Mouse (Mus musculus) left cerebral cortex, adult 8-10 months (tissue): Measurements from ENCODE around the gene Atg2b. TPM values are rescaled to one million over a fixed set of nuclear protein-coding genes. Genes with fewer than 3 reads are reported as not detected.
A peak's percentile ranks its signal among the peaks of the same experiment; 100 is the strongest.

Experiments used
- DNase-seq, 2 experiments: peaks; one replicate each; pipeline ENCODE4 v3.0.0; 2022; ENCODE audit warnings: low spot score in 2 of 2
- total RNA-seq, 4 experiments: library from RNA; stranded (reverse); gene quantifications; 2 replicates each; pipeline ENCODE4 v1.2.4; 2022

Gene Atg2b
- total RNA-seq, 4 experiments from 2014 or later: 45.6 to 50.2 (median 48.0) TPM

DNA sequence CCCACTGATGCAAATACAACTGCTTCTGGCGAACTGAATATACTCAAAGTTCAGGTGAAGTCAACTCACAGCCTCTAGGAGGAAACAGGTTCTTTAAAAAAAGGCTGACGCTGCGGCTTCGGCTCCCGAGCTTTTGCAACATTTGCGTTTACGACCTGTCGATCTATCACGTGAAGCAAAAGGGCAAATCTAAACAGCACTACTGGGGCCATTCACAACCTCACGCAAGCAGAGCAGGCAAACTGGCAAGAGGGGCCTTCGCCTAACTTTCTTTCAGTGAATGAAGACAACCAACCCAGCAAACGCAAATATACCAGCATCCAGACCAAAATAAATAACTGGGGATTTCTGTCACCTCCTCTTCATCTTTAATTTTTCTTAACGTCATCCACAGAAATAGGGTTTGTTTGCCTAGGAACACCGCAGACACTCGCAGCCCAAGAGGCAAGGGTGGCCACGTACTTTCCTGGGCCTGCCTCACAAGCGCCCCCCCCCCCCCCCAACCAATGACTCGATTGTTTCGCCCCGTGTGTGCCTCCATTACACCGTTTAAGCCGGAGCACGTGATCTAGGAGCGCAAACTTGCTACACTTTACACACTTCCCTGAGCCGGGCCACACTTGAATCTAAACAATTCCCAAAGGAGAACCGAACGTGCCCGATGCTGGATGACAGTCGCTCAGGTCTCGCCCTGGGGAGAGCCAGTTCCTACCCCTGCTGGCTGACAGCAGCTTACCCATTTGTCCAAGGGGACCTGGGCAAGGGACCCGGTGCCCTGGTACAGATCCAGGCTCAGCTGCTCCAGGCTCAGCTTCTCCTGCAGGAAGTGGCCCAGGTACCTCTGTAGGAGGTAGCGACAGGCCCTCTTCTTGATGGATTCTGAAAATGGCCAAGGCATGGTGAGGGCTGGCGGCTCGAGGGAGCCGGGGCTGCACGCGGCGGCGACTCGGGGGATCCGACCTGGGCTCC lies 794 bp downstream of the Atg2b start, which contains the start of gene Gskip:
Gene Gskip, plus strand, starts transcription at position 897 of the 969 bp plus-strand sequence.
- peak in 1 of 2 experiments; percentile 16 for DNase-seq

GRCm38 (mm10) chr12:105678762-105679161 lies 6.2 kb downstream of the Atg2b start:
- no peak for DNase-seq

GRCm38 (mm10) chr12:105678211-105678610 lies 6.8 kb downstream of the Atg2b start:
- DNase-seq: no peak

DNA sequence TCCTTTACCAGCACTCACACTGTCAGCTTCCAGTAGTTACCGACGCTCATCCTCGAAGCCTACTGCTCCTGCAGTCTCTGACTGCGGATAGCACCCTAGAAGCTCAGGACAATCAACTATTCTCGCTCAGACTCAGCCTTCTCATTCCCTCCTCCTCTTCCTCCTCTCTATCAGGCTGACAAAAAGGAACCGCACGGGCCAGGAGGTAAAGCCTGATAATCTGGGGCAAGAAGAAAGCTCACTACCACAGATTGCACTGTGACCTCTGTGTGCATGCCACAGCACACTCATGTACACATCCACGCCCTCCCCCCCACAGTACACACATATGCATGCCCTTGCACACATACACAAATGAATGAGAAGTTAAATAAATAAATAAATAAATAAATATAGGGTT lies 8.7 kb downstream of the Atg2b start:
- no peak for DNase-seq

GRCm38 (mm10) chr12:105655850-105656249 lies 29.2 kb downstream of the Atg2b start:
- DNase-seq: no peak

GRCm38 (mm10) chr12:105642770-105643321 lies 42.2 kb downstream of the Atg2b start:
- DNase-seq: no peak

DNA sequence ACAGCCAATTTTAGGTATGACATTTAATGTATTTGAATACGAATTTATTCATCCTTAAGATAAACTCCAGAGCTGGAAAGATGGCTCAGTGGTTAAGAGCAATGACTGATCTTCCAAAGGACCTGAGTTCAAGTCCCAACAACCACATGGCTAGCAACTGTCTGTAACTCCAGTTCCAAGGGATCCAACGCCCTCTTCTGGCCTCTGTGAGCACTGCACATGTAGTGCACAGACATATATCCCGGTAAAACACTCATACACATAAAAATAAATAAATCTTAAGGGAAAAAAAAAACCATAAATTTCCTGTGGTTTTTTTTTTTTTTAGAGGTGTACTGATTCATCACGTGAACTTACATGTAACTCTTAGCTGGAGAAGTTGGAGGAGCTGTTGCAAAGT lies 47.5 kb downstream of the Atg2b start:
- no peak for DNase-seq

DNA sequence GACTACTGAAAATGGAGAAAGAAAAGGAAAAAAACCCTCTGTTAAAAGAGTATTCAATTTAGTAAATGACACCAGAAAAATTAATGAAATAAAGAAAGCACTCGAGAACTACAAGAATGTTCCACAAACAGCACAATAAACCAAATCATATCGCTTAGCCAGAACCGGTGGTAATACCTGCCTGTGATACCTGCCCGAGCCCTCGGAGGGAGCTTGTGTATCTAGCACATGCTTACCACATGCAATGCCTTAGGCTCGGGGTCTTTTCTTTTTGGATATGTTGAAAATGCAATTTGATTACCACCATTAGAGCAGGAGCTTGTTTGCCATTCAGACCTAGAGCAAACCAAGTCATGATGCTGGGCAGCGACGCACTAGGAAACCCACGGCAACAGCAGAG lies 48.5 kb downstream of the Atg2b start:
- DNase-seq: no peak

DNA sequence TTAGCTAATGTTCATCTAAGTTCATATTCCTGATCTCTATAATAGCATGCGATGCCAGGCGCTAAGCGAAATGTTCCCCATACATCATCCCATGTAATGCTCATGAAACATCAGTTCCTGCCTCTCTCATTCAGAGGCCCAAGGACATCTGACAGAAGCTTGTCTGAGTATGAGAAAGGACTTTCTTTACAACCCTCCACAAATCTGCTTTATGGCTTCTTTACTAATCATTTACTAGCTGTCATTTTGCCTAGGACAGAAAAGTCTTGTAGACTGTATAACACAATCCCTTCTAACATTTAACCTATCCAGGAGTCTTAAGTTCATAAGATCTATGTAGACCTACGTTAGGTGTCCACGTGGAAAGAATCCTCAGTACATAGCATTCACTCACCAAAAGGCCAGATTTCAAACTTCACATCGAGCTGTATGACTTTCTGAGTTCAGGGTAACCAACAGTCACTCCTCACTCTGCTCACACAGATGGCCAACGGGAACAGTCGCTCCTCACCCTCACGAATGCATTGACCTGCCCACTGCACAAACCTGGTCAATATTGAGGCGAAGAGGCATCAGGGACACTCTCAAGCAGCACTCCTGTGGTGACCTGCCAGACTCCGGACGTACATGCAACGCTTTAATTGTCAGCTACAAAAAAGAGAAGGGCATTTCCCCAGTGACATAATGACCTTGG lies 50.5 kb downstream of the Atg2b start:
- no peak for DNase-seq

- DNase-seq: no peak
These were observed 59.2 kb downstream of the Atg2b start for GRCm38 (mm10) chr12:105625798-105626197.

DNA sequence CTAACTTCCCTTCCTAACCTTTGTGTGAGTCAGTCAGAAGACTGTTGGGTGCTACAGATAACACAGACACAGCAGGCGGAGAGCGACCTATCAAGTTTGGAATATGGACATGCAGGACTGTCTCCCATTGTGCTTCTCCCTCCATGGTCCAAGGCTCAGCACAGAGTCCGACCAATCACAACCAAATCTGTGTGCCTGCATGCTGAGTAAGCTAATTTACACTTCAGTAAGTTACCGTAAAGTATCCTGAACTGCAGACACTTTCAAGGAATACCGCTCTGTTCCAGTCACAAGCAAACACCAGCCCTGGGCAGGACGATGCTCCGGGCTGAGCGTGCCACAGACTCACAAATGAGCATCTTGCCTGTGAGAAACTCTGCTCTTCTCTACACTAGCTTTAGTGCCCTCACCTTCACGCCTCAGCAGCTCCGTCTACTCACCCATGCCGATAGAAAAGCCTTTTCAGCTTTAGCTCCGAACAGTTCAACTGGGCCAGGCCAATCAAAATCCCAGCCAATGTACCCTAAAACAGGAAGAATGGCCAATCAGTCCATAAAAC lies 62.0 kb downstream of the Atg2b start:
- no peak for DNase-seq

- no peak for DNase-seq
These were observed 63.0 kb downstream of the Atg2b start for GRCm38 (mm10) chr12:105622048-105622447.

- no peak for DNase-seq
These were observed 71.5 kb downstream of the Atg2b start for GRCm38 (mm10) chr12:105613559-105613958.

DNA sequence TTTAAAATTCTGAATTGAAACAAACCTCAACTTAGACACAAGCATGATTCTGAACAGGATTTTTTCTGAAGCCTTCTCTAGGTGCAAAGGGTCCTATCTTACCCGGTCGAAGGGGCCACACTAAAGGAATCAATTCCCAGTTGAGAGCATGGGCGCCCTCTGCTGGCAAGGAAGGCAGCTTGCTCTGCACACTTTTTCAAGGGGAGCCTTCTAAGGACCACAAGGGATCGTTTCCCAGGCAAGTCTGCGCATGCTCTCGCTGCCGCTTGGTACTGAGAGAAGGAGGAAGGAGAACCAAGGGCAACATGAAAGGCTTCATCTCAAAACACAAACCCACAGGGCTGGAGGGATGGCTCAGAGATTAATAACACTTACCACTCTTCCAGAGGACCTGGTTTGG lies 73.3 kb downstream of the Atg2b start:
- DNase-seq: peak in 1 of 2 experiments; percentile 21

DNA sequence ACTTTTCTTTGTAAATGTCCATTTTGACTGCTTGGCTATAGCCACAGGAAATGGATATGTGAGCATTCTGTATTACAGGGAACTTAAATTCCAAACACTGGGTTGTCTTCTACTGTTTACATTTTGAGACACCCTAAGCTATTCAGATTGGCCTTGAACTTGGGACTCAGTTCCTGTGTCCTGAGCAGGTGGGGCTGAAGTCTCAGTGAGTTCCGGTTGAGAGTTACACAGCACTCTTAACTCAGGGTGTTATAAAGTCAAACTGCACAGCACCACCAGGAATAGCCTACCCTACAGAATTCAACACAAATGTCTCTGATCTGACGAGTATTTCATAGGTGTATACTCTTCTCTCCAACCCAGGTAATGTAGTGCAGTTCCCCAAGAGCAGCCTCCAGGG lies 74.0 kb downstream of the Atg2b start:
- DNase-seq: no peak

DNA sequence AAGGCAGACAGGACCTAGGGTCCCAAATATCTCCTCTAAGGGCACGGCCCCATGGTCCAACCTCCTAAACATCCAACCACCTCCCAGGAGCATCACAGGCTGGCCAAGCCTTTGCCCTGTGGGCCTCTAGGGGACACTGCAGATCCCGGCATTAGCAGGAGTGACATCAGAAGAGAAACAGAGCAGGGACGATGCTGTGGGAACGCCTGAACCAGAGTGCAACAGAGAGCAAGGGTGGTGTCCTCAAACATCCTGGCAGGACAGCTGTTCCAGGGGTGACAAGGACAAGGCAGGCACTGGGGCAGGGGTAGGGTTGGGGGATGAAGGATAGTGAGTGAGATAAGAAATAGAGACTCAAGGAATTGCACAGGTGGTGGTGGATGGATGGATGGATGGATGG lies 78.1 kb downstream of the Atg2b start:
- no peak for DNase-seq

DNA sequence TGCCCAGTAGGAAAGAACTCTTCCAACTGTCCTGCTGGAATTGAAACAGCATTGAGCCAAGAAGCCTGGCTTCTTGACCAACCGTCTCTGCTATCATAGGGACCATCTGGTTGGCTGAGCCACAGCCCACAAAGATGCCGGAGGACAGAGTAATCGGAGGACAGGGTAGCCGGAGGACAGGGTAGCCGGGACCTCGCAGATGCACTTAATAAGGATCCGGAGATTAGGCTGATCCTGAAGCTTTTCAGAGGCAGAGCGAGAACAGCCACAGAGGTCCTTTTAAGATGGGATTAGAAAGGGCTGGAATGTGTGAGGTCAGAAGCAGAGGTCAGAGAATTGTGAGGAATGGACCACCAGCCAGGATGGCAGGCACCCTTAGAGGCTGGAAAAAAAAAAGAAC lies 79.8 kb downstream of the Atg2b start:
- no peak for DNase-seq

DNA sequence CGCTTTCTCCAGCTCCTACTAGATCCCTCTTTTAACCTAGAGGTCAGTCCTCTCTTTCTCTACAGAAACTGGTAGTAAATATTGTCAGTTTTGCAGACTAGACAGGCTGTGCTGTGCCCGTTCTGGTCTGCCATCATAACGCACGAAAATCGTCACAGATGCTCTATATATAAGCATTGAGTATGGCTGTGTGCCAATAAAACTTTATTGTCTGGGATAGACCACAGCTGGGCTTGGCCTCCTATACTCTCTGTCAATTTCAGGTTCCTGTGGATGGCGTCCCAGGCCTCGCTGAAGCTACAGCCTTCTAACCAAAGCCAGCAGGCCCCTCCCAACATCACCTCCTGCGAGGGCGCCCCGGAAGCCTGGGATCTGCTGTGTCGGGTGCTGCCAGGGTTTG lies 81.1 kb downstream of the Atg2b start:
- DNase-seq: no peak

DNA sequence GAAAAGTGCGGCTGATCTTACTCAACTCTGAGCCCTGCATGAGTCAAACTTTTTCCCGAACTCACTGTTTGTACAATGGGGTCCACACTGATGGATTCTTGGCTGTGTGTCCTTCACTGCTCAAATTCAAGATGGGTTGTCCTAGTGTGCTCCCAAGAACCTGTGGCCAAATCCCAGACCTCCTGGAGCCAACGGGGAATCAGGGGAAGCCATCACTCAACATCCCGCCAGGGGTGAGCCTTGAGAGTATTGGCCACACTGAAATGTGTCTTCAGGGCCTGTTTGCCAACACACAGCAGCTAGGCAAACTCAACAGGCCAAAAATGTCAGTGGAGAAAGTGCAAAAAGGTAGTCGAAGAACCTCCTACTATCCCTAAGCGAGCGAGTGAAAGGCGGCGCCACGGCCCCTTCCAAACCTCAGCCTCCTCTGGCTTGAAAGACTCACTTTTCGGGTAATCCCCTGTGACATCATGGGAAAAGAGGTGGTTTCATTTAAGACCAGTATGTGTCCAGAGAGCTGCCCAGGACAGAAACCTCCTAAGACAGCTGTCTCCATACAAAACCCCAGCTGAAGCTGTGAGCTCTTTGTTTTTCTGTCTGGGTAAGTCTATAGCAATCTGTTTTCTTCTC lies 82.3 kb downstream of the Atg2b start, which contains the start of gene Bdkrb1:
Gene Bdkrb1, plus strand, starts transcription at position 505 of the 630 bp plus-strand sequence.
- DNase-seq: no peak

DNA sequence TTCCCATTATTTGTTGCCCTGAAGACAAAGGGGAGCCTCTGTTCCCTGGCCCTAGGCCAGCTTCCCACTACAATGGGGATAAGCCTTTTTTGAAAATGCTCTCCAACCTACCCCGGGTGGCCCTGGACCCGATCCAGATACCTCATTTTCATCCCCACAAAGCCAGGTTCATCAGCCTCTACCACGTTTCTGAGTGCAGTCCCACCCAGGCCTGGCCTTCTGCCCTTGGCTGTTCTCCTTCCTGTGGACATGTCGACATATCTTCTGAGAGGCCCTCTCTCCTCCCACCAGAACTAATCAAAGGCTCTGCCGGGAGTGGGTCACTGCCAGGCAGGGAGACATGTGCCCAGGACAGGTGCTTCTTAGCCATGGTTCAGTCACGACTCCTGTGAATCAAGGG lies 83.4 kb downstream of the Atg2b start:
- DNase-seq: no peak

- DNase-seq: no peak
These were observed 85.9 kb downstream of the Atg2b start for GRCm38 (mm10) chr12:105599098-105599497.
